Mouse (Mus musculus) lung, adult 2 months (tissue): ENCODE data around the gene Zc3h12c.

ENCODE experiments used
- CTCF ChIP-seq: fragments of 200-500 bp; IDR thresholded peaks from 2 replicates; pipeline ENCODE4 v1.5.1; 2011; ENCODE audit warnings: mild to moderate bottlenecking, low read length, control low read depth; ENCODE audit not compliant: insufficient read depth
- POLR2A ChIP-seq: fragments of 200-500 bp; IDR thresholded peaks from 2 replicates; pipeline ENCODE4 v1.6.1; 2011; ENCODE audit warnings: low read depth, mild to moderate bottlenecking, control low read depth, low read length, borderline replicate concordance; ENCODE audit errors: extremely low read depth

DNA sequence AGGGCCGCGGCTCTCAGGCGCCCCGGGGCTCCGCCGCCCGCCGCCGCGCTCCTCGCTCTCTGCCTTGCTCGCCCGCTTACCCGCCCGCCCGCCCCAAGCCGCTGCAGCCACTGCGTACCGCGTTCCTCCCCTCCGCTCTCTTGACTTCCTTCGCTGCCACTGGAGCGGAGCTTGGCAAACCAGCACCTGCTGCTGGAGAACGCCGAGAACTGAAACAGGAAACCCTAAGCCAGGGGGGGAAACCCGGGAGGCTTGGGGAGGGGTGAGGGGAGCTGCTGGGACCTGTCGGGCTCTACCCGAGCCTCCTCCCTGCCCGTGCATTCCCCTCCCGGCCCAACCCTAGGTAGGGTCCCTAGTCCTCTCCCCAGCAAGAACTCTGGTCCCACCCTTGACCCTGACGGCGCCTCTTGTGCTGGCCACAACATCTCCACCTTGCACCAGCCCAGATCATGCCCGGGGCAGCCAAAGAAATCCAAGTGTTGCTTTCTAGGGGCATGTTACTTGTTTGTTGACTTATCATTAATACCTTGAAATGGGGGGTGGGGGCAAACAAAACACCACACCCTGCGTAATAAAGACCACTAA lies 406 bp upstream of the Zc3h12c start:
- TF ChIP-seq CTCF = peak; percentile 26; the same call in 1 of the 2 replicates
- peak; percentile 82; the same call in 1 of the 2 replicates for TF ChIP-seq POLR2A
